Mouse (Mus musculus) heart, adult 11 months (tissue): ENCODE results near the gene Cask.
A peak's percentile ranks its signal among the peaks of the same experiment; 100 is the strongest.

ENCODE experiments used
- DNase-seq: peaks from one replicate; pipeline ENCODE4 v3.0.0; 2022

Gene Cask

DNA sequence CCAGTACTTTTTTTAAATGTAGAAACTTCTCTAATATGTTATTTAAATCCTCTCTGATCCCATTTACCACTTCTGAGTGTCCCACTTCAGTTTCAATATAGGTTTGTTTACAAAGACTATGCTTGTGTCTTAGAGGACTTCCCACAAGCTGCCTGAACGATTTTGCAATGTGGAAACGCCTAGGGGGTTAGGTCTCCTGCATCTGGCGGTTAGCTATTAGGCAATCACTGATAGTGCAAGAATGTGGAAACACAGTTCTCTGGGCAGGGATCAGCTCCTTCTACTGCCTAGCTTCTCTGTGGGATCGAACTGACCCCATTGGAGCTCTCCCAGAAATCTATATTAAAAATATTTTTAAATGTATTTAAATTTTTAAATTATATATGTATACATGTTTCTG, at the start of gene Cask:
TSS of gene Cask (minus strand) at position 83 of the 400 bp plus-strand sequence.
- DNase-seq = peak; percentile 95

- no peak for DNase-seq
Measured at GRCm38 (mm10) chrX:13889976-13890375, 38.8 kb upstream of the Cask start.

DNA sequence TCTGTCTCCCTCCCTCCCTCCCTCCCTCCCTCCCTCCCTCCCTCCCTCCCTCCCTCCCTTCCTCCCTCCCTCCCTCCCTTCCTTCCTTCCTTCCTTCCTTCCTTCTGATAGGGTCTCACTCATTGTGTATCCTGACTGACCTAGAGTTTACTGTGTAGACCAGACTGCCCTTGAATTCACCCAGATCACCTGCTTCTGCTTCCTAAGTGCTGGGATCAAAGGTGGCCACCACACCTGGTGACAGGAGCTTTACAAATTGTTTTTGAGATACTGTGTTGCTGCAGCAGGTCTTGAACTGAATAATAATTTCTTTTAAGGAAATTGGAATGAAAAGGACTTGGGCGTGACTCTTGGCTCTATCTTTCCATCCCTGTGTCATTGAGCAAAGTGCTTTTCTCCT, 33.2 kb upstream of the Cask start:
- no peak for DNase-seq

- no peak for DNase-seq
Measured at GRCm38 (mm10) chrX:13881969-13882368, 30.8 kb upstream of the Cask start.

DNA sequence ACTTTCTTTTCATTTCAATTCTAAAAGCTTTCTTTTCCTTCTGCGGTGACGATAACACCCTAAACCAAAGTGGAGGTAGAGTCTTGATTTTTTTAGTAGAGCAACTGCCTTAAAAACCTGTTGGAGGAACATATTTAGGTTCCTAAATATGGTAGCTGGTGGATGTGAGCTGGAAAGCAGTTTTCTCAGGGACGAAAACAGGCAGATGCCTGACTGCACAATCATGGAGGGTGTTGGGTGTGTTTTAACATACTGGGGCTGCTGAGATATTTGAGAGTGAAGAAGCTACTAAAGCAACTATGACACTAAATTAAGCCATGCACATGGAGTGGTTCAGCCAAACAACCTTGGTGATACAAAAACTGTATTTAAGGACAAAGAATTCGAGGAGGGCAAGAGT, 9.0 kb upstream of the Cask start:
- DNase-seq = no peak

- no peak for DNase-seq
Measured at GRCm38 (mm10) chrX:13859051-13859450, 7.9 kb upstream of the Cask start.

DNA sequence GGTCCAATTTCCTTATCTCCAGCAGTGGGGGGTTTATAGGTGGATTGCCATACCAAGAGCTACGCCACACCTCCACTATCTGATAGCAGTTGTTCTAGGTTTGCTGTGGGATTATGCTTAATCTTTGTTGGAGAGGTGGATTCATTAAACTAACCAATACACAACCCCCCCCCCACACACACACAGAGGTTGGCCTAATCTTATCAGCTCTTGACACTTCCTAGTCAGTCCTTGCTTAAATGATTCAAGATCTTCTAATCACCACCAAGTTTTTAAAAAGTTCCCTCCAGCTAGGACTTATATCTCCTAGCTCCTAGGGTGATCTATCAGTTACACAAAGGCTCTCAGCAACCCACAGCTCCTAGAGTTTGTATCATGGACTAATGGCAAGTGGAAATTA, 2.7 kb downstream of the Cask start:
- DNase-seq = peak; percentile 36

DNA sequence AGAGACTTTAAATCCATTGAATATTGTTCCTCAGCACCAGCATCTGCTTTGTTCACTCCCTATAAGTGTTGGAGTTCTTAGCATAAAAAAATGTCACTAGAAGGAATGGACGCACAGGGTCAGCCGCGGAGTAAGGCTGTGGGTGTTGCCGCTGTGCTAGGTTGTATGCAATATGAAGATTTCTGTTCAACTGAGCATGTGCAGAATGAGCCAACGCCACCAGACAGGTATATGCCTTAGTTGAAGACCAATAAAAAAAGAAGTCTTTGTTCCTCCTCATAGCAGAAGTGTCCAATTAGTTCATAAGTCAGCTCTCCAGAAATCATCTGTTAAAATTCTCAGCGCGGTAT, 3.7 kb downstream of the Cask start:
- peak; percentile 70 for DNase-seq

GRCm38 (mm10) chrX:13846653-13847501, 4.3 kb downstream of the Cask start:
- peak; percentile 99 for DNase-seq

DNA sequence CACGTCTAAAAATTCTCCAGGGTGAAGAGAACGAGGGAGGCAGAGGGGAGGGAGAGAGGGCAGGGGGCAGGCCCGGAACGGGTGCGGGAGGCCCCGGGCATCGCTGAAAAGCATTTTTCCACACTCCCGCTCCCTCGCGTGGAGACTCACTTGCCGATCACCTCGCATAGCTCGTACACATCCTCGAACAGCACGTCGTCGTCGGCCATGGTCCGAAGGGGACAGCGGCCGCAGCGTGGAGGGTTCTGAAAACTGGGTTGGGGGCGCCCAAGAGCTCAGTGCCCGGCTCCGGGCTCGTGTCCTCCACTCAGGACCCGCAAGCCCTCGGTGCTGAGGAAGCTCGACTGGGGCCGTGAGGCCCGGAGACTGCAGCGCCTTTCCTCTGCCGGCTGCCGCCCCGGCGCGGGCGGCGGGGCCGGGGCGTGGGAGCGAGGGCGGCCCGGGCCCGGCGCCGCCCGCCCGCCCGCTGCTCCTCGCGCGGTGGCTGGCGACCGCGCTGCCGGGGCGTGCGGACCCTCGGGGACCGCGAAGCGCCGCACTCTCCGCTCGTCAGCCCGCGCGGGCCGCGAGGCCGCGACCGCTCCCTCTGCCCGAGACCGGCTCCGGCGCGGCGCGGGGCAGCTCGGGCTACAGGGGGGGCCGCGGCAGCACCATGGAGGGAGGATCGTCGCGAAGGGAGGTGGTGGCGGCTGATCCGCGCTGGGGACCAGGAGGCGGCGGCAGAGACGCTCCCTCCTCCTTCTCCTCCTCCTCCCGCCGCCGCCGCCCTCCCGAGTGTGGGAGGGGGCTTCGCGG, 5.1 kb downstream of the Cask start:
- DNase-seq = no peak

DNA sequence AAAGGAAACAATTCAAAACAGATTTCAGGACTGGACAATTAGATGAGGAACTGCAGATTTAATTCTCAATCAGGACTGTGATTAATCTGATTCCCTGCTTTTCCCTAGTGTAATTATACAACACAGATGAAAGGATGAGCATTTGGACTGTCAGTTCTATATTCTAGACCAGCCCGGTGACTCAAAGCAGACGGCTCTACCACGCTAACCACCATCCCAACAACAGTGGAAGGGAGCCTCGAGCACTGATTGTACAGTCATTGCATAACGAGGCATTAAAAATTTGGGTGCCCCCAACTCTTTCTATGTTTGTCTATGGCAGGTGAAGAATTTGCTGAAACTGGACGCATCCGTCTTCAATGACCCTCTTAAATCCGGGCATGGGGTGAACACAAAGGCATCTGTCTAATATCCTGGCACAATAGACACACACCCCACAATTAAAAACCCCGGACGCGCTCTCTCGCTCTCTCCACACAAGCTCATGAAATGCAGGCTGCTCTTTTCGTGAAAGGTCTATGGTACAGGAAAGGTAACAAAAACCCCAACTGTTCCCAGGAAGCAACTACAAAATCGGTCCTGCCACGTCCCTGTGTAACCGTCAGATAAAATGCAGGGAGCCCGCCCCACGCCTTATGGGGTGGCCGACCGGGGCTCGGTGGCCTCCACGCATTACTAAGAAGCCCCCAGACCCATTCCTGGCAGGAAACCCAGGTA, 5.9 kb downstream of the Cask start:
- DNase-seq = peak; percentile 91

- no peak for DNase-seq
Measured at GRCm38 (mm10) chrX:13822792-13823191, 28.4 kb downstream of the Cask start.

DNA sequence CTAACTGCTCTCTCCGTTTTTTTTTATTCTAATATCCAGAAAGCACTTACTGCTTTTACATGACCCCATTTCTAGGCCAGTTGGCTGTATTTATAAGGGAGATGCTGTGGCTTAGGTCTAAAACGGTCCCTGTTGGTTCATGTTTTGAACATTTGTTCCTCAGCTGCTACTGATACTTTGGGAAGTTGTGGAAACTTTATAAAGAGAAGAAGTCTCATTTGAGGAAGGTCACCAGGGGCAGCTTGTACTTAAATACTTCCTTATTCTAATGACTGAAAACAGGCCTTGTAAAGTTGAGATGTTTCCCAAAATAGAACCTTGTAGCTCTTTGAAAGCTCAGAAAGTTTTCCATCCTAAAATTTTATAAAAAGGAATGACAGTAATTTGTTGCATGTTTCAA, 52.4 kb downstream of the Cask start:
- peak; percentile 79 for DNase-seq

- DNase-seq = peak; percentile 91
Measured at GRCm38 (mm10) chrX:13765672-13766071, 85.5 kb downstream of the Cask start.

GRCm38 (mm10) chrX:13765024-13765423, 86.1 kb downstream of the Cask start:
- DNase-seq = no peak

DNA sequence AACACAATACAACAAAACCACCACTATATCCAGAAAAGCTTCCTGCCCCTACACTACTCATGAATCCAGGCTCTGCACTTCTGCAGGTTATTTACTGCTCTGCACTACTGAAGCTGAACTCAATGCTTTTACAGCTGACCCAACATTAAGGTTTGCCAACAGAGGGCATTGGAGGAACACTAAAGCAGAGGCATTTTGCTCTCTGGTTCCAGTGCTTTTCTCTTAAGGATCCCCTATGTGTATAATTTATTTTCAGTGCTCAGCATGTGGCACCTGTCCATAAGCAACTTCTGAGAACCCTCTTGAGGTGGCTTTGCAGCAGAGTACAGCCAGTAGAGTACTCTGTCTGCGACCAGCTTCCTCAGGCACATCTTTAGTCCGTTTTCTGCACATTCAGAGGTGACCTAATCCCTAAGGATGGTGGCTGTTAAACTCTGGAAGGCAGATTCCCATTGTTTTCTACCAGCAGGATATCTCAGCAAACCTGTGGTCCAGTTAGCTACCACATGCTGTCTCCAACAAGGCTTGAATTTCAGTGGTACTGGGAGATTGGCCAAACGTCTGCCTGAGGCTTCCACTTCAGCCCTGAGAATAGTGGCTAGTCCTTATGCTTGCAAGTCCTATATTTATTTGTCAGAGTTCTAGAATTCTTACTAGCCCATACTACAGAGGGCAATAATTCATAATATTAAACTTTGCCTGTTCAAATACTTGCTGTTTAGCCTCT, 93.7 kb downstream of the Cask start:
- no peak for DNase-seq

- no peak for DNase-seq
Measured at GRCm38 (mm10) chrX:13741110-13741509, 110.1 kb downstream of the Cask start.

GRCm38 (mm10) chrX:13730785-13731184, 120.4 kb downstream of the Cask start:
- DNase-seq = peak; percentile 76

GRCm38 (mm10) chrX:13729835-13730480, 121.2 kb downstream of the Cask start:
- DNase-seq = no peak

GRCm38 (mm10) chrX:13725573-13726403, 125.4 kb downstream of the Cask start:
- no peak for DNase-seq

DNA sequence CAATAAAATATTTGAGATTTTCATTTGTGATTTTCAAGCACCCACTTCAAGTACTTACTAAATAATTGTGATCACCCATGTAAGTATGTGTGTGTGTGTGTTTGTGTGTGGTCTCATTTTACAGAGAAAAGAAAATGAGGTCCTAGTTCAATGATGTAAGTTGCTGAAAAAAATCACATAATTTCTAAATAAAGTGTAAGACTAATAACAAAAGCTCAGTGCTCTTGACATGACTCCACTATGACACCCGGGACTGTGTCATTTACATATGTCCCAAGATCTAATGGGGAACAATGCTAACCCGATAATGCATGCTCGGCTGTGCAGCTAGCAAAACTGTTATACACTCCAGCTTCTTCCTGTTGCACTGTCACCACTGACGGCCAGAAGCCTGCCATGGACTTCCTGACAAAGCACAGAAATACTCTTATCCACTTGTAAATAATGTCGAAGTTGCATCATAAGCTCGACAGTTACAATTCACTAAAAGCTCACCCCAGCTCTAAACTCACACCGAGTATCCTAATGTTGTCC, 130.8 kb downstream of the Cask start:
- no peak for DNase-seq
